Mouse (Mus musculus) spleen, postnatal 14 days (tissue): Measurements from ENCODE around the gene Mllt6.
A peak's percentile ranks its signal among the peaks of the same experiment; 100 is the strongest.
"Not testable (repeated sequence)": the region's sequence is repeated elsewhere in the genome, so short reads cannot be mapped to it uniquely, and the experiment has no call there.

Source experiments
- DNase-seq, 2 experiments: peaks; one replicate each; pipeline ENCODE4 v3.0.0; 2021 to 2022; ENCODE audit warnings: low spot score in 2 of 2

Gene Mllt6

DNA sequence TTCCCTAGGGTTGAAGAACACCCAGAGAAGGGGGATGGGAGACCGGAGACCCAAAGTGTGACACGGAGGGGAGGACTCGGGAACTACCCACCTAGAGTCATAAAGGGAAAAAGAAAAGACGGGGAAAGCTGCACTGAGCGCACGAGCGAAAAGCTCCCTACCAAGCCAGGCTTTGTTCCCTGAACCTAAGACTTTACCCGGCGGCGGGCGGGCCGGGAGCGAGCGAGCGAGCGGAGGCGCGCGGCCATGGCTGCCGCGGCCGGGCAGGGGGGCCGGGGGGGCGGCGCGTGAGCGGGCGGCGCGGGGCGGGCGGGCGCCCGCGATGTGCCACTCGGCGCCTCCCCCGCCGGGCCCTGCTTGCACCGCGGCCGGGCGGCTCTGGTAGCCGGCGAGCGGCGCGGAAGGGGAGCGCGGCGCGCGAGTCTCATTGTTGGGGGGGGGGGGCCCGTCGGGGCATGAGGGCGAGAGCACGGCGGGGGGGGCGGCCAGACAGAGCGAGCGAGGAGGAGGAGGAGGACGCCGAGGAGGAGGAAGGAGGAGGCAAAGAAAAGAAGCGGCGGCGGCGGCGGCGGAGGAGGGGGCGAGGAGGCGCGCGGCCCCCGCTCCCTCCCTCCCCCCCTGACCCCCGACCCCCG, at the start of gene Mllt6:
TSS of gene Mllt6 (plus strand) at position 522 of the 635 bp plus-strand sequence.
- peak in 1 of 2 experiments; percentile 47 for DNase-seq

DNA sequence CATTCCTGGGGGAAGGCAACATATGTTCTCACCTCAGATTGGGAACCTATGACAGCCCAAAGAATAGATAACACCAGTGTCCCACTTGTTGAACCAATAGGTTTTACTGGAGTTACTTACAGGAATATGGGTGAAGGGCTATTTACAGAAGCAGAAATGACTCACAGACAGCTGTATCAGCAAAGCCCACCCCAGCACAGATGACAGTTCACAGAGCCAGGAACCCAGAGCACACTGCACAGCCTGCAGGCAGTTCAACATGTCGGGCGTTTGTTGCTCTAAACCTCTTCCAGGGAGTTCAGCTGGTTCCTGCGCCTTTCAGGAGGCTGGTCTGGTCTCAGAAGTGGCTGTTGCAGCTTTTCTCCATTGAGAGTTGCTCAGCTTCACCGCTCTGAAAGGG, 47.9 kb upstream of the Mllt6 start:
- no peak for DNase-seq

DNA sequence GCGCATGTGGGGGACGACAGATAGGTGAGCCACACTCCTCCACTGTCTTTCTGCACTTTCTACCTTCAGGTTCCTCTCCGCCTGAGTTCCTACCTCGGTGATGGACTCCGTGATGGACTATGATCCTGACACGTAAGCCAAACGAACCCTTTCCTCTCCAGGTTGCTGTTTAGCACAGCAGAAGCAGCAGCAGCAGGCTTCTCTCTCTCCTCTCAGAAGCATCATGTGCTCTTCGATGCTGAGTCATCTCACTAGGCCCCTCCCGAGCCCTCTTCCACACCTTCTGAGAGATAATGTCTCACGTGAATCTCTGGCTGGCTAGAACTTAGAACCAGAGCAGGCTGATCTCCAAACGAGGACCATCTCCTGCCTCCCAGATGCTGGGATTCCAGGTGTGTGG, 44.8 kb upstream of the Mllt6 start:
- DNase-seq = no peak

DNA sequence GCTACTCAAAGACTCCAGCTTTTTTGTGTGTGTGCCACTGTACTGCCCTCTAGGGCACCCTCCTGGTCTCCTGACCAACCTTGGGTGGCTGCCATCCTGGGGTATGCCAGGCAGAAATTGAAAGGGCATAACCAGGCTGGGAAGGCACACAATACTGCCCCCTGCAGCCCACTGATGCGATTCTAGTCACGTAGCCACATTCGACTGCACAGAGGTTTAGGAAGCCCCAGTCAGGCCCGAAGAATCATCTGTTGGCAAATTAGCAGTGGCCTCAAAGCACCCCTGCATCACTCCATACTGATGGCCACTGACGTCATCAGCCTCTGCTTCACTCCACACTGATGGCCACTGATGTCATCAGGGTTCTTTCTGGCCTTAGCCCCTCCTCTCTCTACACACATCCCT, 43.8 kb upstream of the Mllt6 start:
- no peak for DNase-seq

DNA sequence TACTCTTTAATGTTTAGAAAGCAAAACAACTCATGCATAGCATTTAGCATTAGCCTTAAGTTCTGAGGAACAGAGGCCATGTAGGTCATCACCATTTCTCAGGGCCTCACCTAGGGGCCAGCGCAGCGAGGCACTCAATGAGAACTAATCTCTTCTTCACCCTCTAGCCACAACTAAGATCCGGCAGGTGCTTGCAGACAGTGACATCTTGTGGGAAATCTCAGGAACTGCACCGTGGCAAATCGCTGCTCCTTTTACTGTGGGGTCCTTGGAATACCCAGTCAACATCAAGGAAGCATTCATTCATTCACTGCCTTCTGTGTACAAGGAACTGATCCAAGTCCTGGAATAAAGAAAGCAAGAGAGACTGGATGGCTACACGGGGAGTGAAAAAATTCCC, 40.8 kb upstream of the Mllt6 start:
- DNase-seq = peak in 1 of 2 experiments; percentile 53

DNA sequence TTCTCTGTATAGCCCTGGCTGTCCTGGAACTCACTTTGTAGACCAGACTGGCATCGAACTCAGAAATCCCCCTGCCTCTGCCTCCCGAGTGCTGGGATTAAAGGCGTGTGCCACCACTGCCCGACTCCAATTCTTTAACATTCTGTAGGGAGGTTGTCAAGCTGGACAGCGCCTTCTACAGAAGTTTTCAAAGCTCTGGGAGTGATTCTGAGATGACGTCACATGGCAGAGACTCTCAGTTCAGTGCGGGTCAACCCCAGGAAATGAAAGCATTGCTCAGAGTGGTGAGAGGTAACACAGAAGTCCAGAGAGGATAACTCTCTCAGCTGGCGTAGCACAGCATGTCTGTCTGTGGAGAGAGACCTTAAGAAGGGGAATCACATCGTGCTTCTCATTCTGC, 40.0 kb upstream of the Mllt6 start:
- no peak for DNase-seq

DNA sequence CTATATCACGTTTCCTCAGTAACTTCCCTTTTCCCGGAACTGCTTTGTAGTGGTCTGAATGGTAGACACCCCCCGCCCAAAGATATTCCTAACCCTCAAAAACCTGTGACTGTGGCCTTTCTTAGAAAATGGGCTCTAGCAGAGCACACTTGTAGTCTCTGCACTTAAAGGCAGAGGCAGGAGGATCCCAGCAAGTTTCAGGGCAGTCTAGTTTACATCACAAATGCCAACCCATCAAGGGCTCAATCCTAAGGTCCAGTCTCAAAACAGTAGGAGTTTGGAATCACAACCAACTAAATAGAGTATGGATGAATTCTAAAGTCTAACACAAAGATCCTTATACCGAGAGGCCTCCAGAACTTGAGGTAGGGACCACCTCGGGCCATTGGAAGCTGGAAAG, 37.7 kb upstream of the Mllt6 start:
- no peak for DNase-seq

DNA sequence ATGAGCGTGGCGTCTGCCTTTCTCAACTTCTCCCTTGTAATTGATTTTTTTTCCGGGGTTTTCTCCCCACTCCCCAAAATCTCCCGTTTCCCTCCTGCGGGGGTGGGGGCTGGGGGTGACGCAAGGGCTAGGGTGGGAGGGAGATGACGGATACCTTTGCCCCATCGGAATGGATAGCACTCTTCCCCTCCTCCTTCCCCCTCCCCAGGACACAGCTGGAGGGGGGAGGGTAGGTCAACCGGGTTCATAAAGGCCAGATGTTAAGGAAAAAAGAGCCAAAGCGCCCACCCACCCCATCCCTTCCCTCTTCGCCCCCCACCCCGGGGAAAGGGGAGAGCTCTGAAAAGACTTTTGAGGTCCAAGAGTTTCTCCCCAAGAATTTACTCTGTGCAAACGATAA, 36.8 kb upstream of the Mllt6 start:
- no peak for DNase-seq

DNA sequence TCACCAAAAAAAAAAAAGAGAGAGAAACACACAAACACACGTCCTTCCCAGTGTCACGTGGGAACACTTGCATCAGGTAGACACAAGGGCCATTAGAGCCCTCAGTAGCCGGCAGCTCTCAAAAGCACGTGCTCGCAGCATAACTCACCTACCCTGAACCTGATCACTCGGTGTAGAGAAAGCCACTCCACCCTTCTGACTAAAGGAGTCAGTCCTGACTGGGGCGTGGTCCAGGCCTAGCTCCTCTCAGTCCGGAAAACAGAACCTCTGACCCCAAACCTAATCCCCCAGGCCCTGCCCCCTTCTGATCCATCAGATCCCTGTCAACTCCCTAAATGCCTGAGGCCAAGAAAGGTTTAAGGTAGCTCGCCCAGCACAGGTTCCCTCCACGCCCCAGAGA, 36.4 kb upstream of the Mllt6 start:
- no peak for DNase-seq

DNA sequence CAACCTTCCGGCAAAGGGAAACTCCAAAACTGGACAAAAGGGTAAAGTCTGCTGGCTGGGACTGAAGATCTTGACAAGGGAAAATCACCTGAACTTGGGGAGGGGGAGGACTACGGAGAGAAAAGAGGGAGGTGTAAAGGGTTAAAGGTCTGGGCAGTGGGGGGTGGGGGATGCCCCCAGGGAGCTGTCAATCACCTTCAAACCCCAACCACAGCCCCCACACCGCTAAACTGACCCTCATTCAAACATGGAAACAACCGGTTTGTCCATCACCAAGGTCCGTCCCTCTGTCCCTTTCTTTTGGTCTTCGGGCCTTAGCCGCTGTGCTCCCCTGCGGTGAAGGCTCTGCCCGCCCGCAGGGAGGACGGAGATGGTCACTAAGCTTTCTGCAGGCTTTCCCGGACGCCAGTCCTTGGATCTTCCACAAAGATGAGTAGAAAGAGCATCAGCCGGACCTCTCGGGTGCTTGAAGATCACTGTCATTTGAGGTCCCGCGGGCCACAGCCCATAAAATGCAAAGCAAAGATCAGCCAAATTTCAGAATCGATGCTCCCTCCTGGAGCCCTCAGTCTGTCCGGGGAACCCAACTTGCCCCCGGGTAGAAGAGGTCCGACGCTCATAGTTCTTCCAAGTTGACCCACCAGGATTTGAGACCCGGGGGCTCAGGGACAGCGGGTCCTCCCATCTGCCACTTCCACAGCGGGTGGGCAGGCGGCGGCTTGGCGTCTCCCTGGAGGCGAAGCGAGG, 35.5 kb upstream of the Mllt6 start:
- no peak for DNase-seq

DNA sequence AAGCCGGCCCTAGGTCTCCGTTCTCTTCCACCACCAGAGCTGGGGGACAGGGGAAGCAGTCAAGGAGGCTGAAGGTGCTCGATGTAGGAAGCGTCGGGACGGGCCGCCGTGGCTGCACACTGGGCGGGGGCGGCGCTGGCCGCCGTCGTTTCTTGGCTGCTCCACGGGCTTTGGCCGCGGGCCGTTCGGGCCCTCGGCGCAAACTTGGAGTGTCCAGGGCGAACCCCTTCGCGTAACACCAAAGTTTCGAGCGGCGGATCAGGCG, 35.0 kb upstream of the Mllt6 start:
- no peak for DNase-seq

DNA sequence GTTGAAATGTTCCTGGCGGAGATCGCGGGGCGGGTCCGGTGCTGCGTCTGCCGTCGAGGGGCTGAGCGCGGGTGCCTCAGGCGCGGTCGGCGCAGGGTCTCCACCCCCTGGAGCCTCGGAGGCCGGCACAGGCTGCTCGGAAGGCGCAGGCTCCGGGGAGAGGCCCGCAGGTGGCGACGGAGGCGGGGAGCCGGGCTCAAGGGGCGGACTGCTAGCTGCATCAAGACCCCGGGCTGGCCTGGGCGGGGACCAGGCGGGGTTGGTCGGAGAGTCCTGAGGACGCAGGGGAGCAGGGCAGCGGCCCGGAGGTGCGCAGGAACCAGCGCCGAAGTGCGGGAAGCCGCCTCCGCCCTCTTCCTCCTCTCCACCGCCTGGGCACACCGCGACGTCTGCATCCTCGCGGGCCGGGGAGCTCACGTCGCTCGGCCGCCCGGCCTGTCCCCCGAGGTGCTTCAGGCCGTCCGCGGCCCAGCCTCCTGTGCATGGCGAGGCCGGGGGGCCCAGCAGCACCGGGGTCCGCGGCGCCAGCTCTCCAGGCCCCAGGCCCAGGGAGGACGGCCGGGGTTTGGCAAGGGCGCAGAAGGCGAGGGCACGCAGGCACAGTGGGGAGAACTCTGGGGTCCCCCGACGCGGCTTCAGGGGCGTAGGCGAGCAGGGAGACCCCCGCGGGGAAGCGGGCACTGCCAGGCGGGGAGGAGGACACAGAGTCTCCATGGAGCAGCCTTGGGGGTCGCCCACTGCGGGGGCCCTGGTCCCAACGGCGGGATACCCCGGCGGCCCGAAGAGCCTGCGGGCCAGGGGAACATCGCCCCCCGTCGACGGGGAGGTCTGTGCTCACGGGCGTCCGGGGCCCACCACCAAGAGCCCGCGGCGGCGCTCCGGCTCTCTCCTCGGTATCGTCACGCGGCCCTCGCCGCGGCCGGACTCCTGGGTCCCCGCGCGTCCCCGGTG, 34.4 kb upstream of the Mllt6 start:
- no peak for DNase-seq

DNA sequence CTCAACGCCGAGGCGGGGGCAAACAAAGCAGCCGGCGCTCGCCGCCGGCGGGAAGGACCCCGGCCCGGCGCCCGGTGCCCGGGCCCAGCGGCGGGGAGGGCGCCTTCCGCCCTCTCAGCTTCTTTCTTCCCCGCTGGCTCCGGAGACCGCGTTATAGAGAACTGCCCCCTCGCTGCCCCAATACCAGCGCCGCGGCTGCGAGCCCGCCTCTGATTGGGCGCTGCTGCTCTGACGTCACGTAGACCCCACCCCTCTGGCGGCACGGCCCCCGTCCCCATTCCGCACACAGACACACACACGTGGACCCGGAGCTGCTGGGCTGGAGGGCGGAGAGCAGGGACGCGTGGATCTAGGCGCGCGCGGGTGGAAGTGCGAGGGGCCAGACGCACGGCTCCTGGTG, 33.6 kb upstream of the Mllt6 start, which contains the start of gene Epop:
TSS of gene Epop (minus strand) at position 127 of the 400 bp plus-strand sequence.
- DNase-seq = peak; percentile 63 to 68

DNA sequence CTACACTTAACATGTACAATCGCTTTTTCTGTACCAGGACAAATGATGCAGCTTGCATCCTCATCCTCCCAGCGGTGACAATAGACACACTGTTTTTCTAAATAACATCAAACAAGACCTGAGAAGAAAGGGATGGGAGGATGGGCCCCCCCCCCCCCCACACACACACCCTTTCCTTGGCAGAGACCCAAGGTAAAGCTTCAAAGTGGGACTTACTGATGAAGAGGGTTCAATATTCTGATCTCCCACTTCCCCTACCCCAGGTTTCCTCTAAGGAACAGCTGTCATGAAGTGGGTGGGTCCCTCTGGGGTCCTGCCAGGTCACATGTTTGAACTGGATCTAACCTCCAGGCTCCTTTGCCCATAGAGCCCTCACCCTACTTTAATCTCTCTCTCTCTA, 32.2 kb upstream of the Mllt6 start:
- no peak for DNase-seq

DNA sequence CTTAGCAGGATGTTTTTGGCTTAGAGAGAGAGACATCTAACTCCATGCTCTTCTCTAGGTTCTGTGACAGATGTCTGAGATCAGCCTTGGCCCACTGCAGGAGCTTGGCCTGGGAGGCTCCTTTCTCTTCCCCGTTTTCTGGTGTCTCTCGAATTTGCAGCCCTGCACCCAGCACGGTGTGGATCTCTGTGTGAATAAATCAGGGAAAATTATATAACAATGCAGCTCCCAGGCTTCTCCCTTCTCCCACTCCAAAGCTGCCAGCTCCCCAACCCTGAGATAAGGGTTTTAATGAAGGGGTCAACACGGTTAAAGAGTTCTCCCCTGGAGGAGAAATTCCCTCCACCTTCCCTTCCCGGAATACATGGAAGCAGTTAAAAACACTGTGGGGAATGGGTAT, 31.7 kb upstream of the Mllt6 start:
- no peak for DNase-seq

DNA sequence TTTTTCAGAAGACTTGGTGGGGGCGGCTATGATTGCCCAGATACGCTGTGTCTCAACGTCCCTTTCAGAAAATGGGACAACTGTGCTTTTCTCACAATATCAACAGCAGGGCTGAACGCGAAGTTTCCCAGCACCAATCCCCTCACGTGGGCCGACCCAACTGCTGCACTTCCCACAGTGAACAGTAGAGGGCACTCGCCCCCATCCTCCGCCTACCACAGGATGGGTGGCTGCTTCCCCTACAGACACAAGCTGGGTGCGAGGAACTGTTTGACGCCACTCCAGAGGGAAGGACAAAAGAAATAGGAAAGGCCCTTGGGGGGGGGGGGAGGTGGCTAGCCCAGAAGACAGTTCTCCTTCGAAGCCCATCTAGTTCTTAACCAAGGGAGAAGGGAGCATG, 31.3 kb upstream of the Mllt6 start:
- DNase-seq = peak; percentile 66 to 81

DNA sequence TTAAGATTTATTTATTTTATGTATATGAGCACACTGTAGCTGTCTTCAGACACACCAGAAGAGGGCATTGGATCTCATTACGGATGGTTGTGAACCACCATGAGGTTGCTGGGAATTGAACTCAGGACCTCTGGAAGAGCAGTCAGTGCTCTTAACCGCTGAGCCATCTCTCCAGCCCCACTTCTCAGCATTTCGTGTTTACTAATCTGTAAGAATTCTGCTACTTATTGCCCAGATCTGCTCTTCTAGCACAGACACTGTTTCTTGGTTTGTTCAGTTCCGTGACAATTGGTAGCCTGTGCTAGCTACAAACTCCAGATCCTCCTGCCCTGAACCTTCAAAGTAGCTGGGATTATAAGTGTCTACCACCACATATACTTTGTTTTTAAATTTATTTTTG, 30.8 kb upstream of the Mllt6 start:
- DNase-seq = not testable (repeated sequence)

DNA sequence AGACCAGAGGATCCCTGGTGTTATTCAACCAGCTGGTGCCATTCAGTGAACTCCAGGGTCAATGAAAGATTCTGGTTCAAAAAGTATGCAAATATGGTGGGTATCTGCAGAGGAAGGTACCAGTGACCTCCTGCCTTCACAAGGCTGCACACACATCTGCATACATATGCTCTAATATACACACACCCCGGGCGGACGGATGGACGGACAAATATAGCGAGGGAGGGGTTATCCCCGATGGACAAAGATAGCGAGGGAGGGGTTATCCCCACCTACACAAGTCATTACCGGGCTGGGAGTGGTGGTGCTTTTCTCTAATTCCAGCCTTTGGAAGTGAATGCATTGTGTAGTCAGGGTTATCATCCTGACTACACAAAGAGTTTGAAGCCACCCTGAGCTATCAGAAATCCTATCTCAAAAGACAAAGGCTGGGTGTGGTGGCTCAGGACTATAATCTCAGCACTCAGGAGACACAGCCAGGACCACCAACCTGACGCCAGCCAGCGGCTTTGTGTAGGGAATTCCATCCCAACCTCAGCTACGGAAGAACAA, 27.7 kb upstream of the Mllt6 start:
- DNase-seq = no peak

DNA sequence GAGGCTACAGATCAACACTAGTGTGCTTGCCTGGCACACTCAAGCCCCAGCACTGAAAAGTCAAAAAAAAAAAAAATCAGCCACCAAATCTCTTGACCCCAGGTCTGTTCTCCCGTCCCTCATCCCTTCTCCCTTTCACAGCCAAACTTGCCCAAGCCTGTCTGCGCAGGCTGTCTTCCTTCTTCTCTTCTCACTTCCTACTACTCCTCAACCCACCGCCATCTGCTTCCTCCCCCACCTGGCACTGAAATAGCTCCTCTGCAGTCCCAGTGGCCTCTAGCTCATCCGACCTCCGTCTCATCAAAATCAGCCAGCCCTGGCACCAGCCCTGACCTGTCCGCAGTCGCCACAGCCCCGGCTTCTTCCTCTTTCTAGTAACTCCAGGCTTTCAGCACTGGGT, 21.5 kb upstream of the Mllt6 start:
- DNase-seq = no peak

DNA sequence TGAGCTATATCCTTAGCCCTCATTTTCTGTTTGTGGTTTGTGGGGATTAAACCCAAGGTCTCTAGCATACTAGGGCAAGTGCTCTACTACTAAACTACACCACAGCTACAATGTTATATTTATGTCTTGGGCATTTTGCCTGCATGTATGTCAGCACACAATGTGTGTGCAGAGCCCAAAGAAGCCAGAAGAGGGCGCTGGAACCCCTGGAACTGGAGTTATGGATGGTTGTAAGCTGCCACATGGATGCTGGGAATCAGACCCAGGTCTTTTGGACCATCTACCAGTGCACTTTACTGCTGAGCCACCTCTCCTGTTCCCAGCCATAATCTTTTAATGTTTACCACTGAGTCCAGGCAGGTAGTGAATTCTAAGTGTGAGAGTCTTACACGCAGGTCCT, 20.5 kb upstream of the Mllt6 start:
- no peak for DNase-seq

DNA sequence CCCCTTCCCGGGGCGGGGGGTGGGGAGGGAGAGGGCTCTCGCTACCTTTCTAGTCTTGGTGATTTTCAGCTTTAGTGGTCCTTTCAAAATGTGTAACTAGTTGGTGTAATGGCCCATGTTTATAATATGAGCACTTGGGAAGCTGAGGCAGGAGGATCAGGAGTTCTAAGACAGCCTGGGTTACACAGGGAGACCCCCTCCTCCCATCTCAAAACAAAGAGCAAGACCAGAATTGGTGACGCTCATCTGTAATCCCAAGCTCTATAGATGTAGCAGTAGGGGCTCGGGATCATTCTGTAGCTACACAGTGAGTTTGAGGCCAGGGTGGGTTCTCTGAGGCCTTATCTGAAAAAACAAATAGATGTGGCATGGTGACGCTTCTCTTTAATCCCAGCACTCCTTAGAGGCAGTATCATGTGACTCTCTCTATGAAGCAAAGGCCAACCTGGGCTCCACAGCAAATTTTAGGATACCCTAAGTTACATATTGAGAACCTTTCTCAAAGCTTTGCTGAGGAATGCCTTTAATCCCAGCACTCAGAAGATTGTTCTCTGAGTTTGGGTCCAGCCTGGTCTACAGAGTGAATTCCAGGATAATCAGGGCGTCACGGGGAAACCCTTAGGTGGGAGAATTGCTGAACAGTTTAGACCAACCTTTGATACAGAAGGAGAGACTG, 19.7 kb upstream of the Mllt6 start:
- DNase-seq = no peak

DNA sequence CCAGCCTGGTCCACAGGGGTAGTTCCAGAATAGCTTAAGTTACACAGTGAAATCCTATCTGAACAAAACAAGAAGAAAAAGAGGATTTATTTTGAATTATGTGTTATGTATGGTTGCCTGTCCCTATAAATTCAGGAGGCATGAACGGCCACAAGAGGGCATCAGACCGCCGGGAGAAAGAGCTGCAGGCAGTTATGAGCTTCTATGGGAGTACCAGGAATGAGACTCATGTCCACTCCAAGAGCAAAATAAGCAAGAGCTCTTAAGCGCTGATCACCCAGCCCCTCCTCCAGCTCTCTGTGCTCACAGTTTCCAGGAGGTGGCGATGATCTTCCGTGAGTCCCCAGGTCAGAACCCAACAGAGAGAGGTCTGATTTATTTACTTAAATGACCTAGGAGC, 18.4 kb upstream of the Mllt6 start:
- DNase-seq = peak in 1 of 2 experiments; percentile 65
